Mouse (Mus musculus) heart, embryonic 10.5 days (tissue): ENCODE measurements at regions not wholly inside any gene's neighbourhood (a gene's known extent, or its start where the extent isn't known, plus 50 kb on each side); places are given as distances from the start of the nearest gene placed in this dataset.

Source experiments
- DNase-seq: peaks from one replicate; pipeline ENCODE4 v3.0.0-alpha.2; 2017; ENCODE audit warnings: low spot score
- H3K27ac ChIP-seq: fragments of 300-500 bp; sonication (generic); 2 replicates; pipeline ENCODE4 v1.5.1; 2016; ENCODE audit warnings: mild to moderate bottlenecking
- H3K27me3 ChIP-seq: fragments of 300-500 bp; sonication (generic); 2 replicates; pipeline ENCODE4 v1.6.1; 2016; ENCODE audit warnings: mild to moderate bottlenecking; ENCODE audit not compliant: poor library complexity, insufficient read depth, severe bottlenecking
- H3K36me3 ChIP-seq: fragments of 300-500 bp; sonication (generic); 2 replicates; pipeline ENCODE4 v1.6.1; 2016; ENCODE audit warnings: mild to moderate bottlenecking, moderate library complexity
- H3K4me1 ChIP-seq: fragments of 300-500 bp; sonication (generic); 2 replicates; pipeline ENCODE4 v1.6.1; 2016; ENCODE audit warnings: mild to moderate bottlenecking
- H3K4me3 ChIP-seq: fragments of 300-500 bp; sonication (generic); 2 replicates; pipeline ENCODE4 v1.5.1; 2016; ENCODE audit warnings: mild to moderate bottlenecking, moderate library complexity
- H3K9me3 ChIP-seq: fragments of 300-500 bp; sonication (generic); 2 replicates; pipeline ENCODE4 v1.6.1; 2016; ENCODE audit warnings: mild to moderate bottlenecking, moderate library complexity
- WGBS: fragments of 180-500 bp; shearing (Covaris S2); methylation state at CpG from one replicate; pipeline ENCODE4 v1.1.7; 2016; 5-methylcytosine and 5-hydroxymethylcytosine counted together

DNA sequence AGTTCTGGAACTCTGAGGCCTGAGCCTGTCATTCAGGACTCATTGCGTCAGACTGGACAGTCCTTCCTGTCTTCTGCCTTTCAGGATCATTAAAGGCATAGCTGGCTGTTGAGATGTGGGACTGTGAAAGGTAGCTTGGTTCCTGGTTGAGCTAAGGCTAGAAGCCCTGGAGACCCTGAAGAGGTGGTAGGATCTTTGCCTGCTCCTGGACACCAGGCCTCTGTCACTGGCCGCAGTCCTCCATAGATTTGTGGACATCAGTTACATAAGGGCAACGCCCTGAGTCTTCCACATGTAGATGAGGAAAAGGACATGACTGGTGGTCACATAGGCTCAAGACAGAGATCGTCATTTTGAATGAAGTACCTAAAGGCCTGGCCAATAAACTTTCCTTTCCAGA, 127.9 kb downstream of the Opa1 start:
- 89% methylated on average over 4 of the region's 4 CpGs for WGBS
- Histone ChIP-seq H3K36me3 (no peaks in the 10 kb centered on the region), H3K9me3 (no peaks in the 10 kb centered on the region), H3K4me1 (no peaks in the 10 kb centered on the region), H3K27ac (no peak overlapping the region), H3K4me3 (no peak overlapping the region), H3K27me3 (peaks cover 4% of the 10 kb centered on the region; the same call in 1 of the 2 replicates)
- DNase-seq: peak; percentile 64

GRCm38 (mm10) chr16:29707656-29708055, 128.5 kb downstream of the Opa1 start:
- Histone ChIP-seq H3K27me3 (peaks cover 7% of the 10 kb centered on the region; the same call in 1 of the 2 replicates), H3K9me3 (no peaks in the 10 kb centered on the region), H3K4me1 (0 out of 2 replicates have a peak, but pooled peaks cover 5% of the 10 kb centered on the region), H3K36me3 (no peaks in the 10 kb centered on the region), H3K4me3 (no peak overlapping the region), H3K27ac (no peak overlapping the region)
- 82% methylated on average over 11 of the region's 11 CpGs for WGBS
- peak; percentile 73 for DNase-seq

GRCm38 (mm10) chr16:29709072-29709471, 129.9 kb downstream of the Opa1 start:
- peak; percentile 63 for DNase-seq
- no peak overlapping the region for H3K27ac ChIP-seq
- peaks cover 15% of the 10 kb centered on the region; the same call in 1 of the 2 replicates for H3K27me3 ChIP-seq
- no peaks in the 10 kb centered on the region for H3K36me3 ChIP-seq
- 75% methylated on average over 4 of the region's 4 CpGs for WGBS
- H3K4me3 ChIP-seq: no peak overlapping the region
- H3K4me1 ChIP-seq: 0 out of 2 replicates have a peak, but pooled peaks cover 6% of the 10 kb centered on the region
- no peaks in the 10 kb centered on the region for H3K9me3 ChIP-seq

DNA sequence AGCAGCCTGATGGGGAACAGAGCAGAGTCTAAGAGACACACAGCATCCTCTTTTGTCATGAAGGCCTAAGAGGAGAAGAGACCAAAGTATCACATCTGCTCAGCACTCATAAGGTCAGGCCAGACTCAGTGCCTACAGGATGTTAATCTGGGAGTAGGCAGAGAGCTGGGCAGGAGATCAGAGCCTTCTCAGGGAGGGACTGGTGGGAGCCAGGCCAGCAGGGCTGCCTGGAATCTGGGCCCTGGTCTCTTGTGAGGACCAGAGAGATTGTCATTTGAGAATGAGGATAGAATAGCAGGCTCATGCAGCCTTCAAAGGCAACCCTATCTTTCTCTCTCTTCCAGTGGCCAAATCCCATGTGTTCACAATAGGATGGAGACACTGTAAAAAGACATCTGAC, 132.3 kb downstream of the Opa1 start:
- Histone ChIP-seq H3K9me3 (no peaks in the 10 kb centered on the region), H3K4me1 (peaks cover 12% of the 10 kb centered on the region; the same call in 1 of the 2 replicates), H3K4me3 (no peak overlapping the region), H3K27ac (no peak overlapping the region), H3K36me3 (no peaks in the 10 kb centered on the region), H3K27me3 (peaks cover 16% of the 10 kb centered on the region; the same call in 1 of the 2 replicates)
- no peak for DNase-seq

DNA sequence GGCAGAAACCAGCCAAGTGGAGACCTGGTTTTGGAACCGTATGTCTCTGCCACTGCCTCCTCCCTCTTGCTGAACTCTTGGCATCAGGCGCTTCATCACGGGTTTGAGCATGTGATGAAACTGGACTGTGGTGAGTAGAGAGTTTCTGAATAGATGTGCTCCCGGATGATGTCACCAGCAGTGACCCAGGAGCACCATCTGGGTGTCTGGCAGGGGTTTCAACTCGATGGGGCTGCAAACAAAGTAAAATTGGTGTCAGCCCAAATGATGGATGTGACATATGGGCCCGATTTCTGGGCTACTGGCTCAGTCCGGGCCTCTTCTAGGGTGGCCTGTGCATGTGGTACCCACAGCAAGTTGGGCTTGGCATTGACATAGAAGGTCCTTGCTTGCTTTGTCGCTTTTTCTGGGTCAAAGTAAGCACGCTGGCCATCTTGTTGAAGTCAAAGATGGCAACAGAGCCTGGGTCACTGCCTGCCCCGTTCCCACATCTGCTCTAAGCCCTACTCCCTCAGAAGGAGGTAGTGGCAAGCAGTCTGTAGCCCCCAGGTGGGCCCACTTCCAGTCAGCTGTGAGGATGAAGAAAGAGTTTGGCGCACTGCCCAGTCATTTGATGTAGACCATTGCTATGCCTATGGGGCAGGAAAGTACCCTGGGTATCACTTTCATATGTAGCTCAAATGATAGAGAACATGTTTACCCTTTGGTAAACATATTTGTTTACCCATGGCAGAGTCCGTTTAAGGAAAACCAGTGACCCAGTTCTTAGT, 133.0 kb downstream of the Opa1 start:
- H3K9me3 ChIP-seq: no peaks in the 10 kb centered on the region
- 84% methylated on average over 12 of the region's 12 CpGs for WGBS

DNA sequence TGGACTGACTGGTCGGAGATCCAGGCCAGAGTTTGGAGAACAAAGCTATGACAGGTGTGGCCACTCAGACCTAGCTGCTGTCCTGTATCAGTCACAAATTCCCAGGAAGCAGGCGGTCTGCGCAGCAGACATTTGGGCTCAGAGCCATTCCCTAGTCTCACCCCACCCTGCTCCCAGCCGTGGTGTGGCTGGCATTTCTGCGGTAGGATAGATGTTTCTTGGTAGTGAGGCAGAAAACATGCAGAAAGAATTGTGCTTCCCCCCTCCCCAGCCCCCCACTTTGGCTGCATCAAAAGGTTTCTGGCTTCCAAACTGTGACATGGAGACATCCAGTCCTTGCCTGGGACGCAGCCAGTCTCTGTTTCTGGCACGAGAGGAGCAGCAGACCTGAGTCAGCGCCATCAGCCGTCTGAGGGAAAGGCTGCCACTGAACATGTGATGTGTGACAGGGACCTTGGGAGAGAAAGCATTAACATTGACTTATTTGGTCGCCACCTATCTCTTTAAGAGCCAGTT, 135.5 kb downstream of the Opa1 start:
- Histone ChIP-seq H3K36me3 (no peaks in the 10 kb centered on the region), H3K27me3 (peaks cover 27% of the 10 kb centered on the region), H3K27ac (no peak overlapping the region), H3K9me3 (no peaks in the 10 kb centered on the region), H3K4me3 (no peak overlapping the region), H3K4me1 (peaks cover 21% of the 10 kb centered on the region)
- WGBS: 52% methylated on average over 10 of the region's 10 CpGs
- peak; percentile 72 for DNase-seq

More for the DNA sequence above, 133.0 kb downstream of the Opa1 start:
- peaks cover 19% of the 10 kb centered on the region; the same call in 1 of the 2 replicates for H3K27me3 ChIP-seq
- H3K4me3 ChIP-seq: no peak overlapping the region
- peak; percentile 54 for DNase-seq
- no peaks in the 10 kb centered on the region for H3K36me3 ChIP-seq
- peaks cover 12% of the 10 kb centered on the region; the same call in 1 of the 2 replicates for H3K4me1 ChIP-seq
- no peak overlapping the region for H3K27ac ChIP-seq

DNA sequence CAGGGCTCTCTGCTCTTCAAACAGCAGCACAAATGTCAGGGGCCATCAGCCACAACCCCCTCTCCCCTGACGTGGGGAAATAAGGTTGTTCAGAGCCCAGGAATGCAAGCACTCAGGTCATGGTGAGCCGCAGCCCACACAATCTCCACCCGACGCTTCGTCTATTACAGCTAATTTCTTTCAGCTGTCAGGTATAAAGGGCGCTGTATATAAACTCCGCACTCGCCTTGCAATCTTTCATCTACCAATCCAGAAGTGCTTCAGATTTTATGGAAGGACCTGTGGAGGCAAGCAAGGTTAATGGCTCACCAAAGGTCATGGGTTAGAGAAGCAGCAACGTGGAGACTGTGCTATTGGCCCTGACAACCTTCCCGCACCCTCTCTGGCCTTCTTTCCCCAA, 139.8 kb downstream of the Opa1 start:
- no peaks in the 10 kb centered on the region for H3K36me3 ChIP-seq
- WGBS: 58% methylated on average over 10 of the region's 10 CpGs
- peaks cover 15% of the 10 kb centered on the region for H3K4me1 ChIP-seq
- no peak overlapping the region for H3K4me3 ChIP-seq
- H3K9me3 ChIP-seq: no peaks in the 10 kb centered on the region
- peak; percentile 64 for DNase-seq
- no peak overlapping the region for H3K27ac ChIP-seq
- H3K27me3 ChIP-seq: peaks cover 44% of the 10 kb centered on the region

GRCm38 (mm10) chr16:29719571-29720451, 140.7 kb downstream of the Opa1 start:
- WGBS: 85% methylated on average over 23 of the region's 23 CpGs
- no peak overlapping the region for H3K4me3 ChIP-seq
- peak; percentile 64 for DNase-seq
- H3K9me3 ChIP-seq: no peaks in the 10 kb centered on the region
- H3K36me3 ChIP-seq: no peaks in the 10 kb centered on the region
- peaks cover 9% of the 10 kb centered on the region for H3K4me1 ChIP-seq
- no peak overlapping the region for H3K27ac ChIP-seq
- peaks cover 45% of the 10 kb centered on the region for H3K27me3 ChIP-seq

DNA sequence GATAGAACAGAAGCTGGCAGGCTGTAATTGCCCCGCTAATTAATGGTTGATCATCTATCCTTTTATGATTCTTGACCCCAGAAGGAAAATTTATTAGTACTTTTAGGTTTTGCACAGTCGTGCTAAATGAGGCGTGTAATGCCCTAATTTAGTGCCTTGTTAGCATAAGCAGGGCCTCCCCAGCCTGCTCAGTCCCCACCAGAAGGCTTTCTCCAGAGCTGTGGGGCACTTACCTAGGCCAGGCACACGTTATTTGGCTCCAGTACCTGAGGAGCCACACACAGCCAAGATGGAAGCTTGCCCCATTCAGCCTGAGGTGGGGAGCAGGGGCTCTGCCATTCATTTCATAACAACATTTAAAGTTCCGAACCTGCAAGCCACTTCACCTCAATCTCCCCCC, 146.0 kb downstream of the Opa1 start:
- Histone ChIP-seq H3K36me3 (no peaks in the 10 kb centered on the region), H3K4me1 (peaks cover 15% of the 10 kb centered on the region), H3K27ac (no peak overlapping the region), H3K9me3 (no peaks in the 10 kb centered on the region), H3K27me3 (peaks cover 78% of the 10 kb centered on the region), H3K4me3 (no peak overlapping the region)
- DNase-seq: no peak
- WGBS: 67% methylated on average over 5 of the region's 5 CpGs

GRCm38 (mm10) chr16:29725563-29725962, 146.4 kb downstream of the Opa1 start:
- Histone ChIP-seq H3K9me3 (no peaks in the 10 kb centered on the region), H3K36me3 (no peaks in the 10 kb centered on the region), H3K4me3 (no peak overlapping the region), H3K4me1 (peaks cover 19% of the 10 kb centered on the region), H3K27ac (no peak overlapping the region), H3K27me3 (peaks cover 78% of the 10 kb centered on the region)
- no peak for DNase-seq
- 74% methylated on average over 4 of the region's 4 CpGs for WGBS

DNA sequence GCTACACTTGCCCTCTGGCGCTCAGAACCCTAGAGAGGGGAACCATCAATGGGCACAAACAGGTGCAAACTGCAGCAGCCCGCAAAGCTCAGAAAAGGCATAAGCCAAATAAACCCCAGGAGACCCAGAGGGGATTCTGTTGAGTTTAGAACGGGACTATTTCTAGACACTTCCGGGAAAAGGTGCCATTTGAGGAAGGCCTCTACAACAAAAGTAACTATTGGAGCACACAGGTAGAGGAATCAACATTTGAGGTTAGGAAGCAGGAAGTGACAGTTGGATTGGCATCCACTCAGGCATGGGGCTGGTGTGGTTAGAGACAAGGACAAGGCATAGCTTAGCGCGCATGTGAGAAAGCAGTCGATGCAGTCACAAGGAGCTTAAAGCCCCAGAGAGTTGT, 148.3 kb downstream of the Opa1 start:
- peaks cover 80% of the 10 kb centered on the region for H3K27me3 ChIP-seq
- H3K4me1 ChIP-seq: peaks cover 22% of the 10 kb centered on the region
- 0 out of 2 replicates have a peak overlapping the region, but pooled peaks have one; percentile 4 for H3K27ac ChIP-seq
- no peaks in the 10 kb centered on the region for H3K36me3 ChIP-seq
- no peaks in the 10 kb centered on the region for H3K9me3 ChIP-seq
- WGBS: 80% methylated on average over 7 of the region's 7 CpGs
- no peak overlapping the region for H3K4me3 ChIP-seq
- DNase-seq: no peak

DNA sequence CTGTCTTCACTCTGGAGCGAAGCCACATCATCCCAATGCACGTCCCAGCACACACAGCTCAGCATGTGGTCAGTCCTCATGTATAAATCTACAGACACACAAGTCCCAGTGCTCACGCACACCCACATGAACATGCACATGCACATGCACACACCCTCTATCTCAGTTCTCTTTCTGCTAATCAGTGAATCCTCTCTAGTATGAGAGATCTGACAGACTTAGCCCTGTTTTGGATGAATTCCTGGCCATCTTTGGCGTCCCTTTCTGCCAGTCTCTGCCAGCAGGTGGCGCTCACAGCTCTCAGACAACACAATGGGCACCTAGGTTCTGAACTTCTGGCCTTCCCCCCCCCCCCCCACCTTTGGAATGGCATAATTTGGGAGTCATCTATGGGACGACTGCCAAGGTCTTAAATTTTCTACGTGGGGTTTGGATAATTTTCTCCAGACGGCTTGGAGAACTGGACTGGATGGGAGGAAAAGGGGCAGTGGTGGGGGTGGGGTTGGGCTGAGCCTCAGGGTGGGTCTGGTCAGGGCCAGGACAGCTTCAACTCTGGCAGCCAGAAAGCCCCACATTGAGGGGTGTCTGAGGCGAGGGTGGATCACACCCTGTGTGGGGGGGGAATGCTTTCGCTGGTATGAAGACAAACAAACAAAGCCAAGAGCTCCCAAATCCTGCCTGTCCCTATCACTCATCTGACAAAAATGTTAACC, 149.8 kb downstream of the Opa1 start:
- H3K27me3 ChIP-seq: peaks cover 86% of the 10 kb centered on the region
- H3K4me3 ChIP-seq: no peak overlapping the region
- WGBS: 22% methylated on average over 10 of the region's 10 CpGs
- no peaks in the 10 kb centered on the region for H3K9me3 ChIP-seq
- peak overlapping the region; percentile 52; the same call in 1 of the 2 replicates for H3K27ac ChIP-seq
- H3K4me1 ChIP-seq: peaks cover 25% of the 10 kb centered on the region
- no peaks in the 10 kb centered on the region for H3K36me3 ChIP-seq
- DNase-seq: peak; percentile 91
